Comparison of ENCODE assay signal across 8 mouse cellular contexts in genomic region chr8:48221724-48222428, GRCm38 (mm10).
A peak's percentile ranks its signal among the peaks of the same experiment; 100 is the strongest.
DNase-seq lines count a peak whose midpoint lies in the region; ATAC-seq and TF ChIP-seq lines count a peak whose summit lies in the region.

No protein-coding gene starts in this region.

- WGBS in embryonic facial prominence, embryonic 15.5 days, result 13% methylated on average over 16 of the region's 16 CpGs
- 8% methylated on average over 16 of the region's 16 CpGs for WGBS in intestine, postnatal 0 days
- 8% methylated on average over 16 of the region's 16 CpGs for WGBS in midbrain, embryonic 16.5 days

- H3K4me2 ChIP-seq in embryonic facial prominence, embryonic 15.5 days (replicated peaks), result peak overlapping the region; percentile 57
- peak overlapping the region; percentile 71 for H3K4me2 ChIP-seq in intestine, postnatal 0 days (replicated peaks; ENCODE audit: low read depth)
- peak overlapping the region; percentile 73 for H3K4me2 ChIP-seq in midbrain, embryonic 16.5 days (ENCODE audit: low read length)

- TF ChIP-seq CTCF in layer of hippocampus, adult 2 months (conservative IDR thresholded peaks at IDR 0.05), result no peak
- TF ChIP-seq CTCF in intestine, postnatal 0 days (IDR thresholded peaks at IDR 0.05; ENCODE audit: low read depth), result no peak

- no peaks in the 10 kb centered on the region for H3K27me3 ChIP-seq in embryonic facial prominence, embryonic 15.5 days
- H3K27me3 ChIP-seq in intestine, postnatal 0 days (replicated peaks; ENCODE audit: control insufficient read depth, insufficient read depth, low read length), result no peaks in the 10 kb centered on the region
- no peaks in the 10 kb centered on the region; the same call in 1 of the 2 replicates for H3K27me3 ChIP-seq in midbrain, embryonic 16.5 days (ENCODE audit: control insufficient read depth, insufficient read depth, low read depth, low read length)

- peaks cover 18% of the 10 kb centered on the region; the same call in 1 of the 2 replicates for H3K4me1 ChIP-seq in embryonic facial prominence, embryonic 15.5 days
- H3K4me1 ChIP-seq in intestine, postnatal 0 days (replicated peaks; ENCODE audit: control insufficient read depth, insufficient read depth, low read length), result no peaks in the 10 kb centered on the region
- H3K4me1 ChIP-seq in midbrain, embryonic 16.5 days (ENCODE audit: control insufficient read depth, insufficient read depth, low read length), result peaks cover 19% of the 10 kb centered on the region

- no peak overlapping the region for H3K27ac ChIP-seq in layer of hippocampus, adult 2 months
- H3K27ac ChIP-seq in embryonic facial prominence, embryonic 15.5 days (replicated peaks), result no peak overlapping the region
- H3K27ac ChIP-seq in intestine, postnatal 0 days (ENCODE audit: low read depth, low read length), result no peak overlapping the region
- H3K27ac ChIP-seq in midbrain, embryonic 16.5 days (ENCODE audit: low read length), result no peak overlapping the region

- DNase-seq in layer of hippocampus, adult 2 months (ENCODE audit: low spot score in 2 of 2), result no peak
- DNase-seq in layer of hippocampus, adult 18-20 months (ENCODE audit: low spot score in 2 of 2), result no peak
- no peak for DNase-seq in thymus, postnatal 4 days

- 0 out of 2 replicates have a peak, but pooled peaks have one; percentile 11 for ATAC-seq in embryonic facial prominence, embryonic 15.5 days (ENCODE audit: insufficient number of reproducible peaks, low FRiP score, low TSS enrichment, low read depth)
- peak; percentile 50 for ATAC-seq in intestine, postnatal 0 days
- peak; percentile 33 for ATAC-seq in midbrain, embryonic 16.5 days
- ATAC-seq in CD4-positive, CD25-positive, alpha-beta regulatory T cell, adult 4 months, result no peak
- ATAC-seq in inflammation-experienced regulatory T-cells, adult 6 months, result no peak

- H3K36me3 ChIP-seq in embryonic facial prominence, embryonic 15.5 days, result 0 out of 2 replicates have a peak, but pooled peaks cover under 1% of the 10 kb centered on the region
- H3K36me3 ChIP-seq in intestine, postnatal 0 days (ENCODE audit: control insufficient read depth, insufficient read depth), result no peaks in the 10 kb centered on the region
- H3K36me3 ChIP-seq in midbrain, embryonic 16.5 days (ENCODE audit: control insufficient read depth, insufficient read depth, low read length), result no peaks in the 10 kb centered on the region

- no peak overlapping the region for H3K9ac ChIP-seq in embryonic facial prominence, embryonic 15.5 days
- peak overlapping the region; percentile 35; the same call in 1 of the 2 replicates for H3K9ac ChIP-seq in intestine, postnatal 0 days (ENCODE audit: low read depth, low read length)
- H3K9ac ChIP-seq in midbrain, embryonic 16.5 days (ENCODE audit: low read depth, low read length), result peak overlapping the region; percentile 44

- peak overlapping the region; percentile 53 for H3K4me3 ChIP-seq in layer of hippocampus, adult 2 months
- peak overlapping the region; percentile 38 for H3K4me3 ChIP-seq in embryonic facial prominence, embryonic 15.5 days (replicated peaks)
- H3K4me3 ChIP-seq in intestine, postnatal 0 days (ENCODE audit: low read depth, low read length), result peak overlapping the region; percentile 35
- H3K4me3 ChIP-seq in midbrain, embryonic 16.5 days (ENCODE audit: low read depth, low read length), result peak overlapping the region; percentile 34

- no peaks in the 10 kb centered on the region for H3K9me3 ChIP-seq in embryonic facial prominence, embryonic 15.5 days (replicated peaks)
- no peaks in the 10 kb centered on the region for H3K9me3 ChIP-seq in intestine, postnatal 0 days (ENCODE audit: control insufficient read depth)
- H3K9me3 ChIP-seq in midbrain, embryonic 16.5 days (replicated peaks; ENCODE audit: control insufficient read depth, low read length, poor library complexity, severe bottlenecking), result no peaks in the 10 kb centered on the region

Comparison
In these comparisons a context has a peak if more than half of its experiments do, and no peak if none do; other contexts are left out.
1. ATAC-seq: peak in embryonic facial prominence, embryonic 15.5 days (single experiment), intestine, postnatal 0 days (single experiment) and midbrain, embryonic 16.5 days (single experiment); none in CD4-positive, CD25-positive, alpha-beta regulatory T cell, adult 4 months (single experiment) and inflammation-experienced regulatory T-cells, adult 6 months (single experiment).
2. Peak in every context shown above with its lines, with median percentiles within 50 percentile points of each other: H3K4me3 ChIP-seq and H3K4me2 ChIP-seq.